Mouse (Mus musculus): ENCODE results near the gene Tbl1x. TPM values are rescaled to one million over a fixed set of nuclear protein-coding genes. Genes with fewer than 3 reads are reported as not detected.

Gene Tbl1x
- polyA plus RNA-seq, 1 experiment from 2014 or later: 41.9 TPM

- H3K4me3 ChIP-seq (ENCODE audit: low read depth, low read length): no peak overlapping the region
- H3K36me3 ChIP-seq (ENCODE audit: control insufficient read depth, insufficient read depth, low read length): peaks cover 3% of the 10 kb centered on the region
- no peak overlapping the region for H3K4me2 ChIP-seq (ENCODE audit: low read length)
- no peak for ATAC-seq
- H3K9me3 ChIP-seq (replicated peaks; ENCODE audit: control insufficient read depth, low read length, poor library complexity, severe bottlenecking): no peaks in the 10 kb centered on the region
- H3K27me3 ChIP-seq (ENCODE audit: control insufficient read depth, insufficient read depth, low read depth, low read length): no peaks in the 10 kb centered on the region
- H3K27ac ChIP-seq (ENCODE audit: low read length): no peak overlapping the region
- no peak overlapping the region for H3K9ac ChIP-seq (ENCODE audit: low read depth, low read length)
- no peaks in the 10 kb centered on the region for H3K4me1 ChIP-seq (ENCODE audit: control insufficient read depth, insufficient read depth, low read length)
- WGBS: 76% methylated on average over 2 of the region's 2 CpGs
Measured at GRCm38 (mm10) chrX:77650246-77650645, 139.4 kb downstream of the Tbl1x start.

DNA sequence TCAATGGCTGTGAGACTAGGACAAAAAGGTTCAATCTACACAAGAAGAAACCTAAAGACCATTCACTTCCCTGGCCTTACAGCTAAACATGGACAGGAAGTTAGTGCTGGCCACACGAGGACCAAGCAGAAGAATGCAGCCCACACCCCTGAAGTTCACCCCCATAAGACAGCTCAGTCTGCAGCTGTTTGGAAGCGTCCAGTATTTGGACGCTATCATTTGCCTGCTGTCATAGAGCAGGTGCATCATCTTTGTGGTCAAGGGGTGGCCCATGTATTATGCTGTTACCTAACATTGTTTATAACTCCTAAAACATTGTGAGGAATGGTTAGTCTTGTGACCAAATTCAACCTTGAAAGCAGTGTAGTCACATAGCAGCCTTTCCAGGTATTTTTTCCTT is 151.2 kb downstream of the Tbl1x start:
- no peak for ATAC-seq
- Histone ChIP-seq H3K4me1 (ENCODE audit: control insufficient read depth, insufficient read depth, low read length) (no peaks in the 10 kb centered on the region), H3K9me3 (replicated peaks; ENCODE audit: control insufficient read depth, low read length, poor library complexity, severe bottlenecking) (no peaks in the 10 kb centered on the region), H3K9ac (ENCODE audit: low read depth, low read length) (no peak overlapping the region), H3K27ac (ENCODE audit: low read length) (no peak overlapping the region), H3K36me3 (ENCODE audit: control insufficient read depth, insufficient read depth, low read length) (peaks cover 3% of the 10 kb centered on the region; the same call in 1 of the 2 replicates), H3K27me3 (ENCODE audit: control insufficient read depth, insufficient read depth, low read depth, low read length) (no peaks in the 10 kb centered on the region), H3K4me2 (ENCODE audit: low read length) (no peak overlapping the region), H3K4me3 (ENCODE audit: low read depth, low read length) (no peak overlapping the region)
- 88% methylated on average over 3 of the region's 3 CpGs for WGBS

GRCm38 (mm10) chrX:77663276-77663675 is 152.5 kb downstream of the Tbl1x start:
- WGBS: 83% methylated on average over 3 of the region's 3 CpGs
- H3K27me3 ChIP-seq (ENCODE audit: control insufficient read depth, insufficient read depth, low read depth, low read length): no peaks in the 10 kb centered on the region
- no peak for ATAC-seq

DNA sequence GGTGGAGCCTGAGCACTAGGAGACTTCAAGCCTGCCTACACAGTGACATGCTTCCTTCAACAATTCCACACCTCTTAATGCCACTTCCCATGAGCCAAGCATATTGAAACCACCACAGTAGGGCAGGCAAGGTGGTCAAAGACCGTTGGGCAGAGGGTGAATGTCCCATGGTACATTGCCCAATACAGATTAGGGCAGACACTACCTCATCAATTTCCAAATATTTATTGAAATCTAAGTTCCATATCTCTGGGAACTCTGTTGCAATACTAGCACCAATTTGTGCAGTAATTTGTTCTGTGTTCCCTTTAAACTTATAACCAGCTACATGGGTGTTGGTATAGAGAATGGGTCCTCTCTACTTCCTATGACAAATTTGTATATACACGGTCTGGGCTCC is 154.2 kb downstream of the Tbl1x start:
- Histone ChIP-seq H3K9me3 (replicated peaks; ENCODE audit: control insufficient read depth, low read length, poor library complexity, severe bottlenecking) (no peaks in the 10 kb centered on the region), H3K27me3 (ENCODE audit: control insufficient read depth, insufficient read depth, low read depth, low read length) (no peaks in the 10 kb centered on the region), H3K4me3 (ENCODE audit: low read depth, low read length) (no peak overlapping the region), H3K9ac (ENCODE audit: low read depth, low read length) (no peak overlapping the region), H3K4me2 (ENCODE audit: low read length) (no peak overlapping the region), H3K27ac (ENCODE audit: low read length) (no peak overlapping the region), H3K36me3 (ENCODE audit: control insufficient read depth, insufficient read depth, low read length) (no peaks in the 10 kb centered on the region), H3K4me1 (ENCODE audit: control insufficient read depth, insufficient read depth, low read length) (no peaks in the 10 kb centered on the region)
- no peak for ATAC-seq
- 83% methylated on average over 2 of the region's 2 CpGs for WGBS

More at GRCm38 (mm10) chrX:77663276-77663675, 152.5 kb downstream of the Tbl1x start:
- H3K4me1 ChIP-seq (ENCODE audit: control insufficient read depth, insufficient read depth, low read length): no peaks in the 10 kb centered on the region
- no peak overlapping the region for H3K4me3 ChIP-seq (ENCODE audit: low read depth, low read length)
- H3K27ac ChIP-seq (ENCODE audit: low read length): no peak overlapping the region
- H3K36me3 ChIP-seq (ENCODE audit: control insufficient read depth, insufficient read depth, low read length): peaks cover 3% of the 10 kb centered on the region; the same call in 1 of the 2 replicates
- H3K4me2 ChIP-seq (ENCODE audit: low read length): no peak overlapping the region
- H3K9ac ChIP-seq (ENCODE audit: low read depth, low read length): no peak overlapping the region
- no peaks in the 10 kb centered on the region for H3K9me3 ChIP-seq (replicated peaks; ENCODE audit: control insufficient read depth, low read length, poor library complexity, severe bottlenecking)

DNA sequence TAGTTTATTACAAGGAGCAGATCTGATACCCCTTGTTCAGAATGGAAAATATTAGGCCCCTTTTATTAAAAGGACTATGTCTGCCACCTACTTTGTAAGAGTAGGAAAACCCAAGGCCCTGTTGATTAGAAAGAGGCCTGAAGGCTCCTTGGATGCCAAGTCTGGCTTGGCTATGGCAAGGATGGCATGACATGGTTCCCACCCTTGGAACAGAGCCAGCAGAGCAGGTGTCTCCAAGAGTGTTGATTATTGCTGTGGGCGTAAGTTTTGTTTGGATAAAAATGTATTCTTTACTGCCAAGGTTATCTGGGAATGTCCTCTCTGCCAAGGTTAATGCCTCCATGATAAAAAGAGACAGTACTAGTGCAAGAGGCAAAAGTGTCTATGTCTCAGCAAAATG is 156.1 kb downstream of the Tbl1x start:
- Histone ChIP-seq H3K4me3 (ENCODE audit: low read depth, low read length) (no peak overlapping the region), H3K9me3 (replicated peaks; ENCODE audit: control insufficient read depth, low read length, poor library complexity, severe bottlenecking) (no peaks in the 10 kb centered on the region), H3K27me3 (ENCODE audit: control insufficient read depth, insufficient read depth, low read depth, low read length) (no peaks in the 10 kb centered on the region), H3K9ac (ENCODE audit: low read depth, low read length) (no peak overlapping the region), H3K27ac (ENCODE audit: low read length) (no peak overlapping the region), H3K36me3 (ENCODE audit: control insufficient read depth, insufficient read depth, low read length) (no peaks in the 10 kb centered on the region), H3K4me2 (ENCODE audit: low read length) (no peak overlapping the region), H3K4me1 (ENCODE audit: control insufficient read depth, insufficient read depth, low read length) (no peaks in the 10 kb centered on the region)
- 85% methylated on average over 1 of the region's 1 CpGs for WGBS
- ATAC-seq: no peak

GRCm38 (mm10) chrX:77667441-77667840 is 156.6 kb downstream of the Tbl1x start:
- Histone ChIP-seq H3K4me2 (ENCODE audit: low read length) (no peak overlapping the region), H3K27me3 (ENCODE audit: control insufficient read depth, insufficient read depth, low read depth, low read length) (no peaks in the 10 kb centered on the region), H3K36me3 (ENCODE audit: control insufficient read depth, insufficient read depth, low read length) (no peaks in the 10 kb centered on the region), H3K27ac (ENCODE audit: low read length) (no peak overlapping the region), H3K4me1 (ENCODE audit: control insufficient read depth, insufficient read depth, low read length) (no peaks in the 10 kb centered on the region), H3K4me3 (ENCODE audit: low read depth, low read length) (no peak overlapping the region), H3K9ac (ENCODE audit: low read depth, low read length) (no peak overlapping the region), H3K9me3 (replicated peaks; ENCODE audit: control insufficient read depth, low read length, poor library complexity, severe bottlenecking) (no peaks in the 10 kb centered on the region)
- ATAC-seq: no peak

DNA sequence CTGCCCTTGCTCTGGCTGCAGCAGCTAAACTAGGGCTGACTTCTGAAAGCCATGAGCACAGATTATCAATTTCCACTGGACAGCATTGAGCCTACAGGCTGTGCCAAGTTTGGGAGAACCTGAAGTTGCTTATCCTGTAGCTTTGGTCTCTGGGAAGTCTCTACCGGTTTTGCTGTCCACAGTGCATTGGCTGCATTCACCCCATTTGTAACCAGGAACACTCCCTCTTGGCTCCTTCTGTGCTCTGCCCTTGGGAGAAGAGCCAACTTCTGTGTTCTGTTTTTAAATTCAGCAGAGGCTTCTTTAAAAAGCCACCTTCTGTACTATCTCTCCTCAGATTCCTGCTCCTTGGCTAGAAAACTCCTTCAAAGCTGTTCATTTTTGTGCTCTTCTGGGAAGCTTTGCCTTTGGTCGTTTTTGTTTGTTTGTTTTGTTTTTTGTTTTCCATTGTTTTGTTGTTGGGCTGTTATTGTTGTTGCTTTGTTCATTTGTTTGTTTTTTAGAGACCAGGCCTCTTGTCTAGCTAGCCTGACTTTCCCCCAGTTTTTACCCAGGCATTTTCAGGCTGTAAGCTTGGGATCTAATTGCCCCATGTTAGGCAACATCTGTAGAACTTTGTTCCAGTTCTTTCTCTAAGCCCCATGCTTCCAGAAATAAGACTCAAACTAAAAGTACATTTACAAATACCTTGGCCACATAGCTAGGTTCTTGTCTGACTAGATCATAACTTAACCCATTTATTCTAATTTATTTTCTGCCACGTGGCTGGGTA is 159.2 kb downstream of the Tbl1x start:
- Histone ChIP-seq H3K9me3 (replicated peaks; ENCODE audit: control insufficient read depth, low read length, poor library complexity, severe bottlenecking) (no peaks in the 10 kb centered on the region), H3K4me1 (ENCODE audit: control insufficient read depth, insufficient read depth, low read length) (no peaks in the 10 kb centered on the region), H3K27ac (ENCODE audit: low read length) (no peak overlapping the region), H3K36me3 (ENCODE audit: control insufficient read depth, insufficient read depth, low read length) (no peaks in the 10 kb centered on the region), H3K9ac (ENCODE audit: low read depth, low read length) (no peak overlapping the region), H3K4me2 (ENCODE audit: low read length) (no peak overlapping the region), H3K4me3 (ENCODE audit: low read depth, low read length) (no peak overlapping the region), H3K27me3 (ENCODE audit: control insufficient read depth, insufficient read depth, low read depth, low read length) (no peaks in the 10 kb centered on the region)
- 64% methylated on average over 3 of the region's 3 CpGs for WGBS
- no peak for ATAC-seq

Measured in midbrain, embryonic 16.5 days (tissue).